Mouse (Mus musculus): ENCODE measurements around the gene 2310030G06Rik.

DNA sequence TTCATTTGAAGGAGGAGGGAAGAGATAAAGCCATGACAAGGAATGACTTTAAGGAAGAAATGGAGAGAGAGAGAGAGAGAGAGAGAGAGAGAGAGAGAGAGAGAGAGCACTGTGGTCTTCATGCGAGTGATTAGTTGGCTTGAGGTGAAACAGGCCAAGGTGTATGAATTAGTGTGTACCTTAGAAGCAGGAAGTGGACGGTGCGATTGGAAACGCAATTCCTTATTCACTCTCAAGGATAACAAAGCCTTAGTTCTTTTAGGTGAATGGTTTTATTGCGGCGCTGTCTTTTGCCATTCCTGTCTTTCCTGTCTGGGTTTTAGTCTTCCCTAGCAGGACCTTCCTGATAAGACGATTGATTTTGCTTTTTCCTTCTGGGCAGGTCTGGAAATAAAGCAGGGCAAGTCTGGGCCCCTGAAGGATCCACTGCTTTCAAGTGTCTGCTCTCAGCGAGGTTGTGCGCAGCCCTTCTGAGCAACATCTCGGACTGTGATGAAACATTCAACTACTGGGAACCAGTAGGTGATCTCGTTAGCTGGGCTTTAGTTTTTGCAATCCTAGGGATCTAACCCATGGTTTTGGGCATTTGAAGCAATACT is 29.9 kb upstream of the 2310030G06Rik start:
- TF ChIP-seq POLR2A (IDR thresholded peaks at IDR 0.05; ENCODE audit: insufficient read depth, low read length) (no peak), CTCF (IDR thresholded peaks at IDR 0.05; ENCODE audit: low read depth, low read length) (no peak)

Data from ES-Bruce4 (cell line).